Mouse (Mus musculus) erythroblast, embryonic 14.5 days (primary cell): ENCODE results near the gene Ubtd1. TPM values are rescaled to one million over a fixed set of nuclear protein-coding genes. Genes with fewer than 3 reads are reported as not detected.

Source experiments
- H3K27me3 ChIP-seq: 2 replicates; pipeline ENCODE4 v1.6.1; 2012; ENCODE audit warnings: inconsistent platforms; ENCODE audit not compliant: control insufficient read depth
- H3K36me3 ChIP-seq: 2 replicates; pipeline ENCODE4 v1.6.1; 2012; ENCODE audit warnings: mild to moderate bottlenecking, inconsistent platforms; ENCODE audit not compliant: control insufficient read depth
- H3K4me1 ChIP-seq: 2 replicates; pipeline ENCODE4 v1.6.1; 2012; ENCODE audit warnings: inconsistent platforms; ENCODE audit not compliant: control insufficient read depth
- H3K4me3 ChIP-seq: replicated peaks from 2 replicates; pipeline ENCODE3; 2012; ENCODE audit warnings: moderate library complexity, mild to moderate bottlenecking, inconsistent platforms
- H3K9me3 ChIP-seq: 2 replicates; pipeline ENCODE4 v1.6.1; 2012; ENCODE audit warnings: low read length, inconsistent platforms, mixed read lengths; ENCODE audit not compliant: control insufficient read depth
- GATA1 ChIP-seq: IDR thresholded peaks from 2 replicates; pipeline ENCODE4 v1.6.1; 2012; ENCODE audit warnings: low read length, inconsistent platforms, mixed read lengths
- TAL1 ChIP-seq: IDR thresholded peaks from 3 replicates; pipeline ENCODE4 v1.6.1; 2012; ENCODE audit warnings: low read length, inconsistent platforms, mixed read lengths
- polyA plus RNA-seq: library from polyadenylated mRNA; stranded (reverse); fragments of >175 nt; gene quantifications from 2 replicates; pipeline ENCODE4 v1.2.3, GENCODE M21; 2012

Ubtd1 gene
- polyA plus RNA-seq, 1 experiment, result 0.10 TPM

- peaks cover 4% of the 10 kb centered on the region for H3K27me3 ChIP-seq
- H3K4me3 ChIP-seq, result no peak overlapping the region
- no peaks in the 10 kb centered on the region for H3K4me1 ChIP-seq
- TF ChIP-seq GATA1 (no peak), TAL1 (no peak)
- H3K36me3 ChIP-seq, result no peaks in the 10 kb centered on the region
- no peaks in the 10 kb centered on the region for H3K9me3 ChIP-seq
Observed at GRCm38 (mm10) chr19:41989810-41990209, 8.2 kb downstream of the Ubtd1 start.

GRCm38 (mm10) chr19:41991926-41992477 lies 10.4 kb downstream of the Ubtd1 start:
- H3K9me3 ChIP-seq, result no peaks in the 10 kb centered on the region
- H3K4me3 ChIP-seq, result no peak overlapping the region
- H3K4me1 ChIP-seq, result no peaks in the 10 kb centered on the region
- no peak for TF ChIP-seq GATA1
- TF ChIP-seq TAL1, result no peak
- H3K36me3 ChIP-seq, result no peaks in the 10 kb centered on the region
- no peaks in the 10 kb centered on the region for H3K27me3 ChIP-seq

- H3K27me3 ChIP-seq, result no peaks in the 10 kb centered on the region; the same call in 1 of the 2 replicates
- H3K9me3 ChIP-seq, result no peaks in the 10 kb centered on the region
- no peak overlapping the region for H3K4me3 ChIP-seq
- TF ChIP-seq TAL1, result no peak
- no peak for TF ChIP-seq GATA1
- no peaks in the 10 kb centered on the region for H3K36me3 ChIP-seq
- no peaks in the 10 kb centered on the region for H3K4me1 ChIP-seq
Observed at GRCm38 (mm10) chr19:41992971-41993370, 11.4 kb downstream of the Ubtd1 start.

- TF ChIP-seq GATA1, result no peak
- TF ChIP-seq TAL1, result no peak
- H3K4me3 ChIP-seq, result no peak overlapping the region
- no peaks in the 10 kb centered on the region for H3K9me3 ChIP-seq
- H3K4me1 ChIP-seq, result no peaks in the 10 kb centered on the region
- H3K36me3 ChIP-seq, result no peaks in the 10 kb centered on the region
- no peaks in the 10 kb centered on the region; the same call in 1 of the 2 replicates for H3K27me3 ChIP-seq
Observed at GRCm38 (mm10) chr19:41993484-41993883, 11.9 kb downstream of the Ubtd1 start.

GRCm38 (mm10) chr19:41994023-41994422 lies 12.5 kb downstream of the Ubtd1 start:
- Histone ChIP-seq H3K9me3 (no peaks in the 10 kb centered on the region), H3K4me1 (no peaks in the 10 kb centered on the region), H3K4me3 (no peak overlapping the region), H3K27me3 (no peaks in the 10 kb centered on the region; the same call in 1 of the 2 replicates), H3K36me3 (no peaks in the 10 kb centered on the region)
- TF ChIP-seq GATA1, result no peak
- TF ChIP-seq TAL1, result no peak

- no peak for TF ChIP-seq GATA1
- no peak for TF ChIP-seq TAL1
- H3K36me3 ChIP-seq, result no peaks in the 10 kb centered on the region
- H3K4me3 ChIP-seq, result no peak overlapping the region
- H3K9me3 ChIP-seq, result no peaks in the 10 kb centered on the region
- no peaks in the 10 kb centered on the region; the same call in 1 of the 2 replicates for H3K27me3 ChIP-seq
- no peaks in the 10 kb centered on the region for H3K4me1 ChIP-seq
Observed at GRCm38 (mm10) chr19:41995483-41995882, 13.9 kb downstream of the Ubtd1 start.

- no peaks in the 10 kb centered on the region; the same call in 1 of the 2 replicates for H3K27me3 ChIP-seq
- H3K4me1 ChIP-seq, result no peaks in the 10 kb centered on the region
- no peaks in the 10 kb centered on the region for H3K36me3 ChIP-seq
- no peaks in the 10 kb centered on the region for H3K9me3 ChIP-seq
- TF ChIP-seq GATA1 (no peak), TAL1 (no peak)
- no peak overlapping the region for H3K4me3 ChIP-seq
Observed at GRCm38 (mm10) chr19:41997090-41997489, 15.5 kb downstream of the Ubtd1 start.

GRCm38 (mm10) chr19:41998770-41999548 lies 17.4 kb downstream of the Ubtd1 start:
- Histone ChIP-seq H3K36me3 (no peaks in the 10 kb centered on the region), H3K9me3 (no peaks in the 10 kb centered on the region), H3K27me3 (no peaks in the 10 kb centered on the region; the same call in 1 of the 2 replicates), H3K4me3 (no peak overlapping the region), H3K4me1 (no peaks in the 10 kb centered on the region)
- TF ChIP-seq GATA1 (no peak), TAL1 (no peak)

GRCm38 (mm10) chr19:41999688-42000283 lies 18.2 kb downstream of the Ubtd1 start:
- Histone ChIP-seq H3K27me3 (no peaks in the 10 kb centered on the region; the same call in 1 of the 2 replicates), H3K4me1 (no peaks in the 10 kb centered on the region), H3K4me3 (no peak overlapping the region), H3K36me3 (no peaks in the 10 kb centered on the region), H3K9me3 (no peaks in the 10 kb centered on the region)
- TF ChIP-seq TAL1 (no peak), GATA1 (no peak)
